Mouse (Mus musculus) spleen, postnatal 10 days (tissue): Measurements from ENCODE around the gene Ybx2.
"Not testable (repeated sequence)": the region's sequence is repeated elsewhere in the genome, so short reads cannot be mapped to it uniquely, and the experiment has no call there.

ENCODE experiments used
- DNase-seq, 2 experiments: peaks; one replicate each; pipeline ENCODE4 v3.0.0; 2021 to 2022; ENCODE audit warnings: low spot score in 2 of 2

Gene Ybx2

GRCm38 (mm10) chr11:69914917-69915430, 20.6 kb upstream of the Ybx2 start:
- peak in 1 of 2 experiments; percentile 35 for DNase-seq

- DNase-seq: peak; percentile 59 to 62
Observed at GRCm38 (mm10) chr11:69915667-69916627, 19.6 kb upstream of the Ybx2 start.

- DNase-seq: peak in 1 of 2 experiments; percentile 40
Observed at GRCm38 (mm10) chr11:69916652-69917378, 18.8 kb upstream of the Ybx2 start.

- DNase-seq: peak in 1 of 2 experiments; percentile 23
Observed at GRCm38 (mm10) chr11:69917379-69917948, 18.1 kb upstream of the Ybx2 start.

GRCm38 (mm10) chr11:69918118-69918517, 17.5 kb upstream of the Ybx2 start:
- DNase-seq: no peak

GRCm38 (mm10) chr11:69919053-69919452, 16.5 kb upstream of the Ybx2 start:
- DNase-seq: peak in 1 of 2 experiments; percentile 31

- peak; percentile 88 to 94 for DNase-seq
Observed at GRCm38 (mm10) chr11:69919661-69920265, 15.8 kb upstream of the Ybx2 start.

GRCm38 (mm10) chr11:69920266-69921031, 15.1 kb upstream of the Ybx2 start:
- DNase-seq: peak in 1 of 2 experiments; percentile 66

GRCm38 (mm10) chr11:69921114-69922011, 14.2 kb upstream of the Ybx2 start, which contains the start of gene Eif5a:
TSS of gene Eif5a (minus strand) at chr11:69921958.
- peak; percentile 100 for DNase-seq

- DNase-seq: no peak
Observed at GRCm38 (mm10) chr11:69922012-69922756, 13.4 kb upstream of the Ybx2 start.

- no peak for DNase-seq
Observed at GRCm38 (mm10) chr11:69922796-69923195, 12.8 kb upstream of the Ybx2 start.

GRCm38 (mm10) chr11:69927501-69927900, 8.1 kb upstream of the Ybx2 start:
- no peak for DNase-seq

- DNase-seq: no peak
Observed at GRCm38 (mm10) chr11:69929712-69930111, 5.9 kb upstream of the Ybx2 start.

GRCm38 (mm10) chr11:69930176-69930575, 5.4 kb upstream of the Ybx2 start:
- DNase-seq: not testable (repeated sequence)

- DNase-seq: no peak
Observed at GRCm38 (mm10) chr11:69930967-69931537, 4.5 kb upstream of the Ybx2 start.

GRCm38 (mm10) chr11:69931769-69932168, 3.8 kb upstream of the Ybx2 start:
- no peak for DNase-seq

GRCm38 (mm10) chr11:69932254-69932653, 3.3 kb upstream of the Ybx2 start:
- DNase-seq: peak in 1 of 2 experiments; percentile 52

- no peak for DNase-seq
Observed at GRCm38 (mm10) chr11:69933066-69933465, 2.5 kb upstream of the Ybx2 start.
